Mouse (Mus musculus) liver, embryonic 11.5 days (tissue): ENCODE data around the gene Sept10. TPM values are rescaled to one million over a fixed set of nuclear protein-coding genes. Genes with fewer than 3 reads are reported as not detected.

Experiments
- ATAC-seq: fragments of 200-750 bp; cut with Nextera tagmentation; replicated peaks from 2 replicates; pipeline ENCODE4 v1.8.0; 2017; ENCODE audit warnings: moderate number of reproducible peaks, mild to moderate bottlenecking, moderate TSS enrichment, moderate library complexity; ENCODE audit not compliant: low FRiP score
- DNase-seq: peaks from one replicate; pipeline ENCODE4 v3.0.0-alpha.2; 2017; ENCODE audit warnings: low spot score
- H3K27ac ChIP-seq: fragments of 300-500 bp; sonication (generic); 2 replicates; pipeline ENCODE4 v1.5.1; 2014; ENCODE audit warnings: mild to moderate bottlenecking, low read depth, low read length, control low read depth
- H3K27me3 ChIP-seq: fragments of 300-500 bp; sonication (generic); replicated peaks from 2 replicates; pipeline ENCODE4 v1.6.1; 2014; ENCODE audit warnings: low read length, mixed read lengths; ENCODE audit not compliant: control insufficient read depth, insufficient read depth
- H3K36me3 ChIP-seq: fragments of 300-500 bp; sonication (generic); 2 replicates; pipeline ENCODE4 v1.6.1; 2014; ENCODE audit warnings: mild to moderate bottlenecking, low read length, moderate library complexity, mixed read lengths; ENCODE audit not compliant: control insufficient read depth, insufficient read depth
- H3K4me1 ChIP-seq: fragments of 300-500 bp; sonication (generic); replicated peaks from 2 replicates; pipeline ENCODE4 v1.6.1; 2014; ENCODE audit warnings: low read length, mixed read lengths; ENCODE audit not compliant: control insufficient read depth, insufficient read depth
- H3K4me2 ChIP-seq: fragments of 300-500 bp; sonication (generic); 2 replicates; pipeline ENCODE4 v1.6.1; 2014; ENCODE audit warnings: mild to moderate bottlenecking, control low read depth, moderate library complexity
- H3K4me3 ChIP-seq: fragments of 300-500 bp; sonication (generic); 2 replicates; pipeline ENCODE4 v1.5.1; 2014; ENCODE audit warnings: low read depth, low read length, control low read depth
- H3K9ac ChIP-seq: fragments of 300-500 bp; sonication (generic); 2 replicates; pipeline ENCODE4 v1.6.1; 2014; ENCODE audit warnings: low read depth, low read length, control low read depth
- H3K9me3 ChIP-seq: fragments of 300-500 bp; sonication (generic); 2 replicates; pipeline ENCODE4 v1.6.1; 2016; ENCODE audit warnings: low read length, inconsistent platforms, mixed read lengths; ENCODE audit not compliant: control insufficient read depth
- WGBS: fragments of 180-500 bp; shearing (Covaris S2); extraction: QIAGEN DNeasy Blood & Tissue Kit; methylation state at CpG from one replicate; pipeline ENCODE4 v1.1.7; 2014; 5-methylcytosine and 5-hydroxymethylcytosine counted together
- polyA plus RNA-seq: library from polyadenylated mRNA; unstranded; fragments of >200 nt; fragmentation: Nextera tagmentation; extraction: Ambion mirVana; gene quantifications from 2 replicates; pipeline ENCODE4 v1.2.1, GENCODE M21; 2014

Gene Sept10
- polyA plus RNA-seq, 1 experiment from 2014 or later = 28.4 TPM

GRCm38 (mm10) chr10:59220824-59221472, 699 bp downstream of the Sept10 start:
- H3K4me2 ChIP-seq = peak overlapping the region; percentile 98
- DNase-seq = no peak
- H3K4me1 ChIP-seq = peaks cover 6% of the 10 kb centered on the region
- H3K9ac ChIP-seq = peak overlapping the region; percentile 66
- H3K27ac ChIP-seq = peak overlapping the region; percentile 91
- peaks cover 33% of the 10 kb centered on the region for H3K27me3 ChIP-seq
- peak overlapping the region; percentile 60 for H3K4me3 ChIP-seq
- no peaks in the 10 kb centered on the region for H3K36me3 ChIP-seq
- H3K9me3 ChIP-seq = no peaks in the 10 kb centered on the region
- WGBS = 3% methylated on average over 39 of the region's 39 CpGs
- ATAC-seq = no peak

DNA sequence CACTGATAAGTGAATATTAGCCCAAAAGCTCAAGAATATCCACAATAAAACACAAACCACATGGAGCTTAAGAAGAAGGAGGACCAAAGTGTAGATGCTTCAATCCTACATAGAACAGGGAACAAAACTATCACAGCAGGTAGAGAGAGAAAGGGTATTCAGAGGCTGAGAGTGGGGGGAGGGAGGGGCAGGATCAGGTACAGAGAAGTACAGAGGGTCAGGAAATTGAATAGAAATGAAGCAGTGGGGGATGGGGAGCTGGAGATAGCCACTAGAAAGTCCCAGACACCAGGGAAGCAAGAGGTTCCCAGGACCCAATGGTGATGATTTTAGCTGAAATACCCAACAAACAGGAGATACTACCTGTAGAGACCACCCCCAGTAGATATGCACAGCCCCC, 21.6 kb downstream of the Sept10 start:
- no peak overlapping the region for H3K4me2 ChIP-seq
- H3K4me3 ChIP-seq = no peak overlapping the region
- DNase-seq (no peak), ATAC-seq (no peak)
- no peak overlapping the region for H3K27ac ChIP-seq
- H3K9me3 ChIP-seq = no peaks in the 10 kb centered on the region
- no peaks in the 10 kb centered on the region for H3K27me3 ChIP-seq
- H3K4me1 ChIP-seq = no peaks in the 10 kb centered on the region
- H3K36me3 ChIP-seq = no peaks in the 10 kb centered on the region
- H3K9ac ChIP-seq = no peak overlapping the region

DNA sequence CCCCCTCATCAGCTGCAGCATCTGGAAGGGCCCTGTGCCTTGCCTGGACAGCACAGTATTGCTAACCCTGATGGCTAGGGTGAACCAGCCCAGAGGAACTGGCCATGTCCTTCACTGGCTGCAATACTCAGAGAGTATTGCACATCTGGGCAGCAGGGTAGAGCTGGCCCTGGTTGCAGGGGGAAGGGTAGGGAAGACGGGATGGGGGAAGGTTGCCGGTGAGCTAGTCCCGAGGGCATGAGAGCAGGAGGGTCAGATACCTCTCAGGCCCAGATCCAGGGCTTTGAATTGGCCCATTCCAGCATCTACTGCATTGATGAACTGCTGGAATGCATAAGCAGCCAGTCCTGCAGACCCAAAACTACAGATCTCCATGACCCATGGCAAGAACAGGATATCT, 24.9 kb downstream of the Sept10 start:
- Histone ChIP-seq H3K4me3 (no peak overlapping the region), H3K4me2 (no peak overlapping the region), H3K27ac (no peak overlapping the region), H3K36me3 (no peaks in the 10 kb centered on the region), H3K4me1 (no peaks in the 10 kb centered on the region), H3K27me3 (no peaks in the 10 kb centered on the region), H3K9me3 (no peaks in the 10 kb centered on the region), H3K9ac (no peak overlapping the region)
- DNase-seq = no peak
- WGBS = 94% methylated on average over 3 of the region's 3 CpGs
- ATAC-seq = no peak

- Histone ChIP-seq H3K4me2 (no peak overlapping the region), H3K27me3 (no peaks in the 10 kb centered on the region), H3K9ac (no peak overlapping the region), H3K4me1 (no peaks in the 10 kb centered on the region), H3K9me3 (no peaks in the 10 kb centered on the region), H3K4me3 (no peak overlapping the region), H3K27ac (no peak overlapping the region), H3K36me3 (no peaks in the 10 kb centered on the region)
- ATAC-seq (no peak), DNase-seq (no peak)
- 77% methylated on average over 5 of the region's 5 CpGs for WGBS
Observed at GRCm38 (mm10) chr10:59194891-59195290, 26.8 kb downstream of the Sept10 start.

- Histone ChIP-seq H3K36me3 (no peaks in the 10 kb centered on the region), H3K9ac (no peak overlapping the region), H3K4me2 (no peak overlapping the region), H3K4me3 (no peak overlapping the region), H3K27ac (no peak overlapping the region), H3K9me3 (no peaks in the 10 kb centered on the region), H3K4me1 (no peaks in the 10 kb centered on the region), H3K27me3 (no peaks in the 10 kb centered on the region)
- DNase-seq (no peak), ATAC-seq (no peak)
- 72% methylated on average over 3 of the region's 3 CpGs for WGBS
Observed at GRCm38 (mm10) chr10:59182306-59182705, 39.3 kb downstream of the Sept10 start.

DNA sequence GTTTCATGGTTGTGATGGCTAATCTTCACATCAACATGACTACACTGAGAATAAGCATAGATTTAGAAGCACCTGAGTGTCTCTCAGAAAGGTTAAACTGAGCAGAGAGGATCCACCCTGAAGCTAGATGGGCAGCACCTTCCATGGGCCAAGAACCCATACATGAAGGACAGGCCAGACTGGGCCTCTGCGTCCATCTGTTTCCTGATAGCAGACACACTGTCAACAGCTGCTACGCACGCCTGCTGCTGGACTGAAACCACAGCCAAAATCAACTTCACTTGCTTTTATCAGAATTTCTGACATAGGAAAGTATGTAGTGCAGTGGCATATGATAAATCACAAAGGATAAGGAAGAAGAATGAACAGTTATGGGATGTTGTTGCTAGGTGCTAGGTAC, 42.0 kb downstream of the Sept10 start:
- WGBS = 43% methylated on average over 3 of the region's 3 CpGs
- Histone ChIP-seq H3K4me1 (no peaks in the 10 kb centered on the region), H3K4me2 (no peak overlapping the region), H3K9ac (no peak overlapping the region), H3K9me3 (no peaks in the 10 kb centered on the region), H3K27me3 (no peaks in the 10 kb centered on the region), H3K27ac (no peak overlapping the region), H3K36me3 (no peaks in the 10 kb centered on the region; the same call in 1 of the 2 replicates), H3K4me3 (no peak overlapping the region)
- no peak for DNase-seq
- ATAC-seq = no peak

DNA sequence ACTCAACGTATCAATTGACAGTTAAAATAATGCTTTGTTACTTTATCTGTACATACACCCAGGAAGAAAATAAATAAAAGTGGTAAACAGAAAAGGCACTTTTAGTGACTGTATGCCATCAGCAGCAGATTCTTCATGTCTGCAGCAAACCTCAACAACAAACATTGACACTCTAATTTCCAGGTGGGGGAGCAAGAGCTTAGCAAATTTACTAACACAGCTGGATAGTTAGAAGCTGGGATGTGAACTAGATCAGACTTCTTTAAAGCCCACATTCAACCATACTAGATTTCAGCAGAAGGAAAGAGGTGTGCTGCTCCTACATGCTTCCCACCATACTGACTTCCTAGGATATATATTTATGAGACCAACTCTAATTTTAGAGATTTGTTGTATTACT, 49.1 kb downstream of the Sept10 start:
- H3K4me2 ChIP-seq = no peak overlapping the region
- no peaks in the 10 kb centered on the region for H3K9me3 ChIP-seq
- WGBS = 83% methylated on average over 1 of the region's 1 CpGs
- no peaks in the 10 kb centered on the region for H3K27me3 ChIP-seq
- H3K9ac ChIP-seq = no peak overlapping the region
- no peaks in the 10 kb centered on the region; the same call in 1 of the 2 replicates for H3K36me3 ChIP-seq
- no peaks in the 10 kb centered on the region for H3K4me1 ChIP-seq
- H3K4me3 ChIP-seq = no peak overlapping the region
- no peak for DNase-seq
- no peak for ATAC-seq
- no peak overlapping the region for H3K27ac ChIP-seq

DNA sequence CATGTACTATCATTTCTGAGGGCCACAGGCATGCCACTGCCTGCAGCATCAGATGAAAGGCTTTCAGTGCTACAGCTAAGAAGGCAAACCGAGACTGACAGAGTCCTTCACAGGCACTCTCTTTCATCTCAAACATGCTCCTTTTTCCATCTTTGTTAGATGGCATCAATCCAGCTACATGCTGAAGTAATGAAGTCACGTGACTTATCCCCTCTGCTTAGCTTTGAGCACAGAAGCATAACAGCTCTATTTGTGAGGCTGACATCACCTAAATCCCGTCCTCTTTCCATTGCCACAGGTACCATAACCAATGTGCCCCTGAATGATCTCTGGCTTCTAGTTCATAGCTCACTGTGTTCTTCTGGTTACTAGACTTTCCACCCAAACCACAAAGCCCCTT, 50.6 kb downstream of the Sept10 start:
- 72% methylated on average over 3 of the region's 3 CpGs for WGBS

DNA sequence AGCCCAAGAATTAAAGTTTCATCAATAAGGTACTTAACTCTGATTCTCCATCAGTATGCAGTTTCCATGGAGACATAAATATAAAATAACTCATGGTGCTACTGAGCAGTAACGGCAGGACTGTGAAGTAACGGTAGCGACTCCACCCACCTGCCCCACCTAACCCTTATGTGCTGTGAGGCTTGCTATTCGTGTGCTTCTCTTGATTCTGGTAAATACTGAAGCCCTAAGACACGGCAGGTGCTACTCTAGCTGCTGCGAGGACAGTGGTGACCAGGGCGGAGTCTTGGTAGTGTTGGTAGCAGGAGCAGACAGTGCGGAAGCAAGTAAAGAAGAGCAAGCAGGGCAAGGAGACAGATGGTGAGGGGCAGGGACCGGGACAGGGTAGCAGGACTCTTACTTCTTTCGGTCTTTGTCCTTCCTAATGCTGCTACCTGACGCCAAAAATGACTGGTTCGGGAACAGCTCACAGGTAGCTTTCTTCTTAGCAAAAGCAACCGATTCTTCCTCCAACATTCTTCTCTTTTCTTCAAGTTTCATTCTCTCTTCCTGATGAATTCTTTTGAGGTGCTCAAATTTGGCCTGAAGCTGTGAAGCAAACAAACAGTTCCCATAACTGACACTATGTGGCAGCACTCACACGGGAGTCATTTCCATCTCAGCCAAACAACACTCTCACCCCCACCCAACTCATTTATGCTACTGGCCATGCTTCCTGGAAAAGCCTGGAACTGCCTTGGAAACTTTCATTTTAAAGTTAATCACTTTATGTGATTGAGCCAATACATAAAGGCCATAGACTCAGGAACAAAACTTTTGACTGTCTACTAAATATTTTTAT, 55.3 kb downstream of the Sept10 start:
- peak overlapping the region; percentile 24 for H3K4me2 ChIP-seq
- peaks cover 5% of the 10 kb centered on the region for H3K4me1 ChIP-seq
- whole genome bisulfite sequencing = 54% methylated on average over 14 of the region's 14 CpGs
- no peak overlapping the region for H3K4me3 ChIP-seq
- H3K9me3 ChIP-seq = no peaks in the 10 kb centered on the region
- no peak overlapping the region for H3K27ac ChIP-seq
- DNase-seq = no peak
- ATAC-seq = peak; percentile 66
- no peak overlapping the region for H3K9ac ChIP-seq
- no peaks in the 10 kb centered on the region for H3K36me3 ChIP-seq
- H3K27me3 ChIP-seq = no peaks in the 10 kb centered on the region

More for the DNA sequence above, 50.6 kb downstream of the Sept10 start:
- Histone ChIP-seq H3K9me3 (no peaks in the 10 kb centered on the region), H3K4me2 (no peak overlapping the region), H3K27me3 (no peaks in the 10 kb centered on the region), H3K4me3 (no peak overlapping the region), H3K27ac (no peak overlapping the region), H3K9ac (no peak overlapping the region), H3K4me1 (no peaks in the 10 kb centered on the region), H3K36me3 (no peaks in the 10 kb centered on the region; the same call in 1 of the 2 replicates)
- ATAC-seq (no peak), DNase-seq (no peak)
